Mouse (Mus musculus): ENCODE measurements around the gene Hspa4.
A peak's percentile ranks its signal among the peaks of the same experiment; 100 is the strongest.

The Hspa4 gene

DNA sequence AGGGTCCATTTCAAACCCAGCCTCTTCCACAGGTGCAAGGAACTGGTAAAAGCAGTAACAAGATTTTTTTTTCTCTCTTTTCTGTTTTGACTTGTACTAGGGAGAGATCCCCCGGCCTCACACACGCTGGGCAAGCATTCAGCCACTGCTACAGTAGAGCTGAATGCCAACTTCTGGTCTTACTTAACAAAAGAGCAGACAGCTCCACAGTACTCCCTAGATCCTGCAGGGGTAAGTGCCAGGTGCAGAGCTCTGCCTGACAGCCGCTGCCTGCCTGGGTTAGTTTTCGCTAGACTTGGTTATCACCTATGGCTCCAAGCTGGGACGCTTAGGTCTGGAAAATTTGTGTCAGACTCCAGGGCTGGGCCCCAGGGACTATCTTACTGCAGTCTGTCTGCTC, 50.6 kb downstream of the Hspa4 start:
- no peak for DNase-seq

DNA sequence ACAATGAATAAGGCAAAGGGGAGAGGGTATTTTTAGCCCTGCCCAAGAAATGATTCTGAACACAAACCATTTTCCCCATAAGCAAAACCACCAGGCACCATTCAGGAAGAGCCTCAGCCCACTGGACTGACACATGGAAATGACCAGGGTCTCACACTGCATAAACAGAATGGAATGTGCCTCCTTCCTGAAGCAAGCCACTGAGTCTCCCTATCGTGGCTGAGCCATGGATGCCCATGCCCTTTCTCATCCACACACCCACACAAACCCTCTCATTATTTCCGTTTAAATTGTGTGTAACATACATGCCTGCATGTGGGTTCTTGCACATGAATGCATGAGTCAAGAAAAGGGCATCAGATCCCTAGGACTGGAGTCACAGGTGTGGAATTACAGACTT, 54.7 kb downstream of the Hspa4 start:
- DNase-seq, result no peak

DNA sequence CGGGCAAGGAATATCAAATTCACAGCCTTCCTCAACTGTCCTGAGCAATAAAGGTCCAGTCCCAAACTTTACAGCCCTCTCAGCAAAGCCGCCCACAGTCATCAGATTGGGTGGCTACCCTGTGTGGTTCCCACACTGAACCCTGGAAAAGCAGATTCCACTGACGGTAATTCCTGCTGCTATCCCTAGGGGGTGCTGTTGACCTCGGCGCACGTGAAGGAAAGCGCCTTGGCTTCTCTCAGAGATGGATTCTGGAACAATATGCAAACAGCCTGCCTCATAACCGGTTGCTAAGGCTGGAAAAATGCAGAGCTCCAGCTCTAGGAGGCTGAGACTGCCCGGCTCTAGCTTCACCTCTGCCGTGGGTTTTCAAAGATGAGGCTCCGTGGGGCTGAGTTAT, 57.1 kb downstream of the Hspa4 start:
- DNase-seq, result peak; percentile 11

DNA sequence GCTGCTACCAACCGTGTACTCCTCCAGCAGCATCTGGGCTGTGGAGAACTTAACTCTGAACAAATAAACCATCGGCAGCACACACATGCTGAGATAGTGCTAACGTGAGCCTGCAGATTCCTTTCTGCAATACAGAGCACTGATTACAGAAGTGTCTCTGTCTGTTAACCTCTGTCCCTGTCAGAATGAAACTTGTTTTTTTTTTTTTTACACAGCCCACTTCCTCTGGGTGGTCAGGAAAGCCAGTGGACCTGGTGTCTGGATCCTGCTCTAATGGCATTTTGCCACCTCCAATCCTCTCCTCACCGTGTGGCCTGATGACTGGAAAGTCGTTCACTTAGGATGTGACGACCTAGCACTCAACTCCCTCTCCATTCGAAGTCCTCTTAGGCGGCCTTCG, 66.7 kb downstream of the Hspa4 start:
- no peak for DNase-seq

DNA sequence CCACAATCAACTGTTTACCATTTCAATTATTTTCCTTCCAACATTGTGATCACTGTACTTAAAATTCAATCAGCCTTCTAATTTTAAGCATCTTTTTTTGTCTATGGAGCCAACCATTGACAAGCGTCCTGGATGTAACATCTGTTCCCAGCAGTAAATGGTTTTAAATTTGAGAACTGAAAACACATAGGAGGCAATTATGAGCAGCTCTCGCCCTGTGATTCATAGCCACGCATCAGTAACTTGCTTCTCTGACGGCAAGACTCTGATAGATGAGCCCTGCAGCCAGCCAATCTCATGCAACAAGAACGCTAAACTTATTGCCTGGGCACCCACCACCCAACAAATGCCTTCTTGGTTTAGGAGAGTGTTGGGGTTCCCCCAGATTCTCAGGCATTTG, 68.4 kb downstream of the Hspa4 start:
- DNase-seq, result no peak

DNA sequence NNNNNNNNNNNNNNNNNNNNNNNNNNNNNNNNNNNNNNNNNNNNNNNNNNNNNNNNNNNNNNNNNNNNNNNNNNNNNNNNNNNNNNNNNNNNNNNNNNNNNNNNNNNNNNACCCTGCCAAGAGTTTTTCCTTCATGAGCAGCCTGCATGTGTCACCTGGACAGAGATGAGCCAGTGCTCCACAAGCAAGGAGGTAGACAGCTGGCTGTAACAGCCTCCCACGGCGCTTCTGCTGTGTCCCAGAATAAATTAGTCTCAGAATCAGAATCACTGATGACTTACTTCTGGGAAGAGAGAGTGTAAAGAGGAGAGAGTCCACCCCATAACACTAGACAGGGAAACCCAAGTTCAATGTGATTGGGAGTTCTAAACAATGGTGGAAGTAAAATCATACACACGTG, 71.2 kb downstream of the Hspa4 start:
- DNase-seq, result no peak

DNA sequence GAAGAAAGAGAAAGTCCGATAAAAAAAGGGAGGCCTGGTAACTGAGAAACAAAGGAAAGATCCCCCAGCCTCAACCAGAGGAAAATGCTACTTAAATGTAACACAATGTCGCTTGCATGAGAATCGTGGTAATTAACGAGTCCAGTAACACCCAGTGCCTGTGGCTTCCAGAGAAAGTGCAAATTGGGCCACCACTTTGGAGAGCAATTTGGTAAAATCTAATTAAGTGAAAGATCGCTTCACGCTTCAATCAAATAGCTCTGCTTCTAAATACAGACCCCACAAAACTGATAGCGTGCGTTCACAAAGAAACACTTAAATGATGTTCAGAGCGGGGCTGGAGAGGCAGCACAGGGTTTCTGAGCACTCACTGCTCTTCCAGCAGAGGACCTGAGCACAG, 89.4 kb downstream of the Hspa4 start:
- no peak for DNase-seq

All from thymus, postnatal 14 days (tissue).